Mouse (Mus musculus) gastrocnemius, postnatal 25 days (tissue): ENCODE measurements around the gene Zg16. TPM values are rescaled to one million over a fixed set of nuclear protein-coding genes. Genes with fewer than 3 reads are reported as not detected.
A peak's percentile ranks its signal among the peaks of the same experiment; 100 is the strongest.
"Not testable (repeated sequence)": the region's sequence is repeated elsewhere in the genome, so short reads cannot be mapped to it uniquely, and the experiment has no call there.

Experiments
- DNase-seq: peaks from one replicate; pipeline ENCODE4 v3.0.0; 2022
- total RNA-seq, 2 experiments: library from RNA; stranded (reverse); gene quantifications; 1 replicate in 1 of 2; 2 replicates in 1 of 2; pipeline ENCODE4 v1.2.3; 2021

Zg16 gene
- total RNA-seq, 2 experiments from 2014 or later, result not detected

DNA sequence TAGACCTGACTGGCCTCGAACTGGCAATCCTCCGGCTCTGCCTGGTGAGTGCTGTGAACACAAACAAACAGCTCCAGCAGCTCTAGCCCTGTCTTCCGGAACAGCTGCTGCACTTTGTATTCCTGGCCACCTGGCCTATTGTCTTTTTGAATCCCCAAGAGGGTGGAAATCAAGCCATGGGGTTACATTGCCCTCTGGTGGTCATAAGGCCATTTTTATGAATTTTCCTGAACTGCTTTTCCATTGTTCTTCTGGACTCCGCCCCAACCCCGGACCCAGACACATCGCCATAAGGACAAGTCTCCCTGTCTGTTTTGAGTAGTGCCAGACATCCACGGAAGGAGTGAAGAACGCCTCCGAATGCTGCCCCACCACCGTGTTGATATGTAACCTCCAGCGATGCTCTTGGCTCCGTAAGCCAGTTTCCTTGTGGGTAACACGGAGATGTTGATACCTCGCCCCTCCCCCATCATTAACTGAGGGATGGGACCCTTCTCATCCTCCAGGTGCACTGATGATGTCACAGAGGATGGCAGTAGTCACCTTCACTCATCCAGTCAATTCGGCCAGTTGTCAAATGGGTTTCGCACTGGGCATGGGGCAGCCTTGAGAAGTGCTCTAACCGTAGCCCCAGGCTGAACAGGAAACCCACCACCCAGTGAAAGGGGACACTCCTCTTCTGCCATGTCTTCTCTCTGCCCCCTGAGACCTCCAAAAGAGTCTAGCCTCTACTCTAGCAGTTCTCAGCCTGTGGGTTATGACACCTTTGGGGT, 17.6 kb upstream of the Zg16 start:
- peak; percentile 50 for DNase-seq

DNA sequence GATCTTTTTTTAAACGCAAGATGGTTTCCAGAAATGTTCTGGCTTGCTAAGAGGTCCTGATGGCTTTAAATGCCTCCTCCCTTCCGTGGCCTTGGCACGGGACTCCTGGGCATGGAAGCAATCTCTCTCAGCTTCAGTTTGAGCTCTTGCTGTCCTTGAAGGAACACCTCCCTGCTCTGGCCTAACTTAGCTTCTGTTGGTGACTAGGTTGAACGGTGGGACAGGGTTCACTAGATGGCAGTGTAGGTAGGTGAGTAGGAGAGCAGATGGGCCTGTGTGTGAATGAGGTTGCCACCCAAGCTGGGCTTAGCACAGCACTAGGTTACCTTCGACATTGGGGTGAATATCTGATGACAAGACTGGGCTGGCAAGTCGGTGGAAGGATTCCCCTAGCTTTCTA, 16.8 kb upstream of the Zg16 start:
- DNase-seq, result no peak

DNA sequence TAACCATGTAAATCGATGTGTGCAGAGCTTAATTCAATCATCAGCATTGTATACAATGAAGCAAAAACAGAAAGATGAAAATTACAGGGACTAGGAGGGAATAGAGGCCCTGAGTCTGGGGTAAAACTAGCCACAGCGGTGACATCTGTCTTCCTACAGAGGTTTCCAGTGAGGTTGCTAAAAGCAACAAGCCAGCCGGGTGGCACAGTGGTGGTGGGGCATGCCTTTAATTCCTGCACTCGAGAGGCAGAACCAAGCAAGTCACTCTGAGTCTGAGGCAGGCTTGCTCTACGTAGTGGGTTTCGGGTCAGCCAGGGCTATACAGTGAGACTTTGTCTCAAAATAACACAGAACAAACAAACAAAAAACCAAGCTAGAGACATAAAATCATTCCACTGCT, 15.0 kb upstream of the Zg16 start:
- DNase-seq, result no peak

DNA sequence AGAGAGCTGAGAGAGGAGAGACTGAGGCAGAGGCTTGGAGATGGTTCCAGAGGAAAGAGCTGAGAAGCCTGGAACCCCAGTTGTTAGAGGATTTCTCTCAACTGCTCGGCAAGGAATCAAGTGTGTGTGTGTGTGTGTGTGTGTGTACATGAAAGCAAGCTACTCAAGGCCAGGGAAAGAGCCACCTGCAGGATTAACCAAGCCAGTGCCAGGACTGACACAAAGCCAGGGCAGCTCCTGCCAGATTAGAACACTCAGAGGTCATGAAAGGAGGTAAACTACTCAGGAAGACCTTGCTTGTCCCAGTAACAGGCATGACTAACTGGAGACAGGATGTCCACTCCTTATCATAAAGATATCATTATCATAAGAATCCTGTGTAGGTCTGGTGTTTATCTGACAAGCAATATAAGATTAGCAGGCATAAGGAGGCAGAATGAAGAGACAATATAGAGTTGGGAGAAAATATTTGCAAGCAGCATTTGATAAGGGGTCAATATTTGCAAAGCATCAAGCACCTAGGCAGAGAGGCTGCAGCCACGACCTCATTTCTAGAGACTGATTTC, 14.4 kb upstream of the Zg16 start:
- no peak for DNase-seq

DNA sequence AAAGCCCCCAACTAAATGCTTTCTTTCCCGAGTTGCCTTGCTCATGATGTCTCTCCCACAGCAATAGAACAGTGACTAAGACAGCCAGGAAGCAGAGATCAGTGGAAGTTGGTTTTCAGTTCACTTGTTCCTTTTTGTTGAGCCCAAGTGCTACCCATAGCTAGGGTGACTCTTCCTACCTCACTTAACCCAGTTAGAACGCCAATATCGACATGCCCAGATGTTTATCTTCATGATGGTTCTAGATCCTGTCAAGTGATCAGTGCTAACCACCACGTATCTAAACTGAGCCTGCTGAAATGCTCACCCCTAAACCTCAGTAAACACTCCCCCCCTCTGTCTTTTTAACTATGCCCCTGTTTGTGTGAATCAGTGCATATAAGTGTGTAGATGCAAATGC, 12.4 kb upstream of the Zg16 start:
- no peak for DNase-seq

DNA sequence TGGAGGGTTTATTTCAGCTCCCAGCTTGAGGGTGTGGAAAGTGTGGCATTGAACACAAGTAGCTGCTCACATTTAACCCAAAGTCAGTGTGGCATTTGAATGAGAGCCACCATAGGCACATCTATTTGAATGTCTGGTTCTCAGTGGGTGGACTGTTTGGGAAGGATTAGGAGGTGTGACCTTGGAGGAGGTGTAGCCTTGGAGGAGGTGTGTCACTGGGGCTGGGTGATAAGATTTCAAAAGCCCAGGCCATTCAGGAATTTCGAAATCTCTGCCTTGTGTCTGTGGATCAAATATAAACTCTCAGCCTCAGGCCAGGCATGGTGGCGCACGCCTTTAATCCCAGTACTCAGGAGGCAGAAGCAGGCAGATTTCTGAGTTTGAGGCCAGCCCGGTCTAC, 11.8 kb upstream of the Zg16 start:
- no peak for DNase-seq

DNA sequence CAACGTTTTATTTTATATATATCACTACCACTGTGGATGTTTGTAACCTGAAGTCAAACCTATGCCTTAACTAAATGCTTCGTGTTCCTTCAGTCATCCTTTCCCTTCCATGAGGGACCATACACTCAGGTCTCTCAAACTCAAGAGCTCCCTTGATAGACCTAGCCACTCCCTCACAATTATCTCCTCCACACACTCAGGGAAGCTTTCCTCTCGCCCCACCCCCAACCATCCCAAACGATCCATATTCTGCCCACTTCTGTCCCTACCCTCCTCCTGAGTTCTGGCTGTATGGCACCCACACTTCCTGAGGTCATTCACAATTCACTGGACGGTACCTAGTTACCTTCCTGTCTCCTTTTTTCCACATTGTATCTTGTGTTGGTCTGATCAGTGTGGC, 11.4 kb upstream of the Zg16 start:
- DNase-seq, result no peak

DNA sequence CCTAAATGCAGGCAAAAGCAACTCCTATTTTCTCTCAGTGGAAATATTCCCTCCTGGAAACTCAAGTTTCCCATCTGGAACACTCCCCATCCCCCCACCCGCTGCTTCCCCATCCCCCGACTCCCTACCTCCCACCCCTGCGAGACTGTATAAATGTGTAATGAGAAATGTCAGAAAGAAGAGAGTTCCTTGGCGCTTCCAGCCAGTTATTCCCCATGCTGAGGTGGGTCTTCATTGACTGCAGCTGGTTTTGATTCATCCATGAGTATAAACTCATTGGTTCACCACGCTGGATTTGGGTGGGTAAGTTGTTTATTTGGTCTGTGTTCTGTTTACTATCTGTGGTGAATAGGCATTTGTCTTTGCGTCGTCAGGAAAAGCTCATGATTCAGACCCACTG, 9.3 kb upstream of the Zg16 start:
- DNase-seq, result no peak

DNA sequence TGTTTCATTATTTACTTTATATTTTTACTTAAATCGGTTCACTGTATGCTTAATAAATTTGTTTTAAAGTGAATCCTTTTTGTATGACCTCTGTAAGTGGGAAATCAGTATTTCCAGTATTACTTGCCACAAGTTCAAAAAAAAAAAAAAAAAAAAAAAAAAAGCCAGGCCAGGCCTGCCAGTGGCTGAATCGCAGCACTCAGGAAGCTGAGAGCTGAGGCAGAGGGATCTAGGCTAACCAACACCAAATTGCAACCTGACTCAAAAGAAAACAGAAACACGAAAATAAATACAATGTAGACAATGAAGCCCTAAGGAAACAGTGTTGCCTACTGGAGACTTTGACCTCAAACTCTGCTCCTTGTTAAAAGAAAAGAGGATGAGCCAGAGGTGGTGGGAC, 6.8 kb upstream of the Zg16 start:
- DNase-seq, result no peak

DNA sequence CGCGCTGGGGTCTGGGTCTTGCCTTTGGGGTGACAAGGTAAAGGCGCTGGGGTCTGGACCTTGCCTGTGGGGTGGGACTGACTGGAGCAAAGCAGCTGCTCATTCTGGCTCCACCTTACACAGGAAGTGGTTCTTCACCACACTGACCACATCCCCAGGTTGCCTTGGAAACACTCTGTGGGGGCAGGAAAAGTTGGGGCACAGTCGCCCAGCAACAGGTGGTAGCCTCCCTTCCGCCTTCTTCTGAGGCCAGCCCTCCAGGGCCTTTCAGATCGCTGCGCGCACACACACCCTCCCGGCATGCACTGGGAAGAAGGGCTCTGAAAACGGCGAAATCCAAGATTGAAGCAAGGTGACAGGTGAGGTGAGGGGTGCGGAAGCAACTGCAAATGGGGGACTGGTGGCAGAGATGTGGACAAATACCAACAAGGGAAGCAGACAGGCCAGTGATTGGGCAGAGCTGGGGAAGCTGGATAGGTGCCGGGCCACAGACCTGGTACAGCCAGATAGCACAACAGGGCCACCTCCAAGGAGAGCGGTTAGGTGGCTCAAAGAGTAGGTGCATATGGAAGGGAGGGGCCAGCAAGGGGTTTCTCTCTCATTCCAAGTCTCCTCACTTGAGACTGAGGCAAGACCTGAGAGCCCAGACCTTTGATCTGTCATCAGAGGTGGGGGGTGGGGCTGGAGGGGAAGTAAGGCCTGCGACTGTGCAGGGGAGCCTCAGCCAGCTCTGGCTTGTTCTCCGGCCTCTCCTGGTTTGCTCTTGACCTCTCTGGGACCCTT, 4.2 kb upstream of the Zg16 start, which contains the start of gene AI467606:
Gene AI467606, plus strand, starts transcription at position 246 of the 783 bp plus-strand sequence.
- peak; percentile 75 for DNase-seq

DNA sequence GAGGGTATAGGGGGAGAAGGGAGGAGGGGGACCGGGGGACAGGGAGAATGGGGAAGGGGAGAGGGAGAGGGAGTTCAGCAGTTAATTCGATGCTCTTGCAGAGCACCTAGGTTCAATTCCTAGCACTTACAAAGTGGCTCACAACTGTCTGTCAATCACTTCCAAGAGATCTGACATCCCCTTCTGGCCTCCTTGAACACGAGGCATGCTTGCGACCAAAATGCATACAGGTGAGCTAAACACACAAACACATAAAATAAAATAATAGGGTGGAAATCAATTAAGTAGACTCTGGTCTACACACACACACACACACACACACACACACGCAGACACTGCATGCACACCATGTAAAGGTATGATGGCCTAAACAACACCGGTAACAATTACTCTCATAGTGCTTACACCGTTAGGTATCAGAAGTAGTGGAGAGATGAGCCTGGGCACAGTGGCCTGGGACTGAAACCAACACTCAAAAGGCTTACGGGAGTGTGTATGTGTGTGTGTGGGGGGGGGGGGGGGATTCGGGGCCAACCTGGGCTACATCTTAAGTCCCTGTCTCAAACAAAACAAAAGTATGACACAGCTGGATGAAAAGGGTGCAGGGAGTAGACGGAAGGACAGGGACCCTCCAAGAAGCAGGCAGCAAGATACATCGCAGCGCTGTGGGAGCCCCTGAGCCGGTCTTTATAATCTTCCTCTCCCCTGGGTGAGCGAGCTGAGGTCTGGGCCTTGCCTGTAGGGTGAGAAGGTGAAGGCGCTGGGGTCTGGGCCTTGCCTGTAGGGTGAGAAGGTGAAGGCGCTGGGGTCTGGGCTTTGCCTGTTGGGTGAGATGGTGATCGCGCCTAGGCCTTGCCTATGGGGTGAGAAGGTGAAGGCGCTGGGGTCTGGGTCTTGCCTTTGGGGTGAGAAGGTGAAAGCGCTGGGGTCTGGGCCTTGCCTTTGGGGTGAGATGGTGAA, 3.3 kb upstream of the Zg16 start:
- DNase-seq, result no peak

DNA sequence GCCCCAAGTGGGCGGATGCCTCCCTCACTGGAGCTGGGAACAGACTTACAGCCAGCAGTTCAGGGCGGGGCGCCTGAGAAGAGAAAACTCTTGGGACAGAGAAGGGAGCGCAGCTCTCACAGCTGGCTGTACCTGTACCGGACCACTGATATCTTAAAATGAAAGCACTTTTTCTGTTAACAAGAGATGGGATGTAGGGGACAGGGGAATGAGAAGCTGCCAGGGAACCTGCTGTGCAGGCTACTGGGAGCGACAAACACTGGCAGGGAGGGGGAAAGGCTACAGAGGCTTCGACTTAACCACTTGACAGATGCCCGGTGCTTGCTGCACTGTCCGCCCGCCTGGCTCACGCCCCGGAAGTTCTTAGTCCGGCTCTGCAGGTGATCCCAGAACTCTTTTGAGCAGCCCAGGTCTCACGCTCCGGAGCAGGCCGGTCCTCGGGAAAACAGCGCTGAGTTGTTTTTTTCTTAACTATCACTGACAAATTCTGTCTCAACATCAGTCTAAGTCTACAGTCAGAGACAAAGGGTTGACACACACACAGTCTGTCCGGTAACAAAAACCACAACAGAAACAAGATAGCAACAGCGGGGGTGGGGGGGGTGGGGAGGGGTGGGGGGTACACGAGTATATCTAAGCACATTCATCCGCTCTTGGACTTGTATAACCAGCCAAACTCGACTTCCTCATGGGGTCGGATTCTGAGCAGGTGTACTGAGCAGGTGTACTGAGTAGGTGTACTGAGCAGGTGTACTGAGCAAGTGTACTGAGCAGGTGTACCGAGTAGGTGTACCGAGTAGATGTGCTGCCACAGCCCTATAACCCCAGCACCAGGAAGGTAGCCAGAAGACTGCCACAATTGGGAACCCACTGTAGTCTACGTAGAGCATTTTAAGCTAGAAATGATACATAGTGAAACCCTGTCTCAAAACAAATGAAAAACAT, 2.0 kb upstream of the Zg16 start:
- no peak for DNase-seq

DNA sequence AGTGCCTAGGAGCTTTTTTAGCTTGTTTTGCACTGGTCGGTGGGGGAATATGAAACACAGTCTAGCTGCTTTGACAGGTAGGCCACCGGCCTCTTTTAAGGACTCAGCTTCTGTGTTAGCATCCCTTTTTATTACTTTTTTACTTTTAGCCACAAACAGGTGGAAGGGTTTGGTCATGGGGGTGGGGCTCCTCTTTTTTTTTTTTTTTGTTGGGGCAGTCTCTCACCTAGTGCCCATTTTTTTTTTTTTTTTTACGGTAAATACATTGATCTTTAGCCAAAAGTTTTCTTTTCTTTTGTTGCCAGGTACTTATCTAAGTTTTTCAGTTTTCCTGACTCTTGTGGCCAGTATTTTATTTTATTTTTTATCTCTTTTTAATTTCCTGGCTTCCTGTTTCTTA, 955 bp upstream of the Zg16 start:
- no peak for DNase-seq

DNA sequence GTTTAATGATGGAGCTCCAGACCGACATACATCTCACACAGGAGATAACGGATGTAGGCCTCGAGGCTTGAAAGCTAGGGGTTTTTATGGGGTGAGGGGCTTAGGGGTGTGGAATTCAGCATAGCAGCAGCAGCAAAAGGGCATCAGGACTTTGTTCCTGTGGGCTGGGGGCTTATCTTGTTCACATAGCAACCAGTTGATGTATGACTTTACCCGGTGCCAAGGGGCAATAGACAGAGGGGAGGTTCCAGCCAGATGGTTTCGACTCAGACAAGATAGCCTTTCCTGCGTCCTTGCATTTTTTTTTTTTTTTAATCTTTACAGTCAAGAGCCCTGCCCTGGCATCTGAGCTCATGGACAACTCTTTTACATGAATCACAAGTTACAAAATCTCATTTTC, 1.4 kb downstream of the Zg16 start:
- not testable (repeated sequence) for DNase-seq

DNA sequence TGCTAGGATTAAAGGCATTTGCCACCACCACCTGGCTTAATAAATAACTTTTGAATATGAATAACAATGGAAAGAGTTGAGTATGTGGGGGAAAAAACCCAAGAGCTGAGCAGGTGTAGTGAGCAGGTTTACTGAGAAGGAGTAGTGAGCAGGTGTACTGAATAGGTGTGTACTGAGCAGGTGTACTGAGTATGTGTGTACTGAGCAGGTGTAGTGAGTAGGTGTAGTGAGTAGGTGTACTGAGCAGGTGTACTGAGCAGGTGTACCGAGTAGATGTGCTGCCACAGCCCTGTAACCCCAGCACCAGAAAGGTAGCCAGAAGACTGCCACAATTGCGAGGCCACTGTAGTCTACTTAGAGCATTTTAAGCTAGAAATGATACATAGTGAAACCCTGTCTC, 2.3 kb downstream of the Zg16 start:
- DNase-seq, result no peak

DNA sequence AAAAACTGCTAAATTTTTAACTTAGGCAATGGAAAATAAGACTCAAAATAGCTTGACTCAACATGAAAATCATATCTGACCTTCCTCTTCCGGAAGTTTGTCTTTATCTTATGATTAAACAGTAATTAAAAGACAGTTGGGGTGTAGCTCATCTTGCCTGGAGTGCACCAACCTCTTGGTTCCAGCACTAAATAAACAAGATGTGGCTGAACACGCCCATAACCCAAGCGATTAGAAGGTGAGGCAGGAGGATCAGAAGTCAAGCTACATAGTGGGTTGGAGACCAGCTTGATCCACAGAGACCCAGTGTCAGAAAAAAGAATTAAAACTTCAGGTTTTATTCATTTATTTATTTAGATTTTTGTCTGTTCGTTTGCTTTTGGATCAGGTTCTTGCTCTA, 3.4 kb downstream of the Zg16 start:
- no peak for DNase-seq

DNA sequence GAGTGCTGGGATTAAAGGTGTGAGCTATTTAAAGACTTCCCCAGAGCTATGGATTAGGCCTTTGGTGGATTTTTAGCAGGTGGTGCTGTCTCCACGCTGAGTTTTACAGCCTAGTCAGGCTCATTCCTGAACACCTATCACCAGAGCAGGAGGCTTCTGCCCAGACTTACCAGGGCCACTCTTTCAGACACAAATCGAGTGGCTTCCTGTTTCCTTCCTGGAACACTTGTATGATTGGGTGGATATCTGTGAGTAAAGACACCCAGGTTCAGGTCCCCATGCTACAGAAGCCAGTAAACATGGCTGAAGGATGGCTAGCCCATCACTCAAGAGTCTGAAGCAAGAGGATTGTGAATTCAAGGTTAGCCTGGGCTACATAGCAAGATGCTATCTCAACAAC, 4.1 kb downstream of the Zg16 start:
- DNase-seq, result no peak

DNA sequence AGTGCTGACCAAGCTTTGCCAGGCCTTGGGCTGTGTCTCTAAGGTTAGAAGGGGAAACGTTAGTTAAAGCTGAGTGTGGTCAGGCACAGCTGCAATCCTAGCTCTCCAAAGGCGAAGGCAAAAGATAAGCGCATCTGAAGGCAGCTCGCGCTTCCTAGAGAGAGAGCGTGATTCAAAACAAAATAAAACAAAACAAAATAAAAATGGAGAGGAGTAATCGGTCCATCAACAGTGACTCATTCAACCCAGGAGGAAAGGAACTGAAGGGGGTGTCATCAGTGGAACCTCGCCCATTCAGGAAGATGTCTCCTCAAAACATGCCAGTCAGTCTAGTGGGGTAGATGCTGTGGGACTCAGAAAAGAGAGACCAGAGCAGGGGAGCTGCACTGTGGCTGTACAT, 4.9 kb downstream of the Zg16 start:
- no peak for DNase-seq

DNA sequence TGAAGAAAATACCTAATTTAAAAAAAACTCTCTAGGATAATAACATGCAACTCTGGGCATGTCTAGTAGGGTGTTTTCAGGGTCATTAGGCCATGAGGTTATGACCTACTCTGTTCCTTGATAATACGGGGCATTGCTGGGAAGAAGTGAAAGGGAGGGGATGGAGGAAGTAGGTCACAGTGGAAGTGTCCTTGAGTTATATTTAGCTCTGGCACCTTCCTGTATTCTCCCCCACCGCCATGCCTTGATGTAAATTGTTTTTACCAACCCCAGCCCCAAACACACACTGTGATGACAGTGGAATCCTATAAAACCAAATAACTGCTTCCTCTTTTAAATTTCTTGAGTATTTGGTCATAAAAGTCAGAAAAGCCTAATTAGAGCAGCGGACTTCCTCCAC, 7.1 kb downstream of the Zg16 start:
- DNase-seq, result no peak

DNA sequence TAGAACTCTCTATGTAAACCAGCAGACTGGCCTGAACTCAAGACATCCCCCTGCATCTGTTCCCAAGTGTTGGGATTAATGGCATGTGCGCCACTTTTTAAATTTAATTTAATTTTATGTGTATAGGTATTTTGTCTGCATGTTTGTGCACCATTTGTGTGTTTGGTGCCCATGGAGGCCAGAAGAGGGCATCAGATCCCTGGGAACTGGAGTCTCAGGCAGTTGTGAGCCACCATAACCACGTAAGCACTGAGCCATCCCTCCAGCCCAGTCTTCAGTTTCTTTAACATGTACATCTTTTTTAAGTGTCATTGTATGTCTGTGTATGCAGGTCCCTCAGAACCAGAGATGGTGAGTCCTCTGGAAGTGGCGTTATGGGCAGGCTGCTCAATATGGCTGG, 9.4 kb downstream of the Zg16 start:
- no peak for DNase-seq

DNA sequence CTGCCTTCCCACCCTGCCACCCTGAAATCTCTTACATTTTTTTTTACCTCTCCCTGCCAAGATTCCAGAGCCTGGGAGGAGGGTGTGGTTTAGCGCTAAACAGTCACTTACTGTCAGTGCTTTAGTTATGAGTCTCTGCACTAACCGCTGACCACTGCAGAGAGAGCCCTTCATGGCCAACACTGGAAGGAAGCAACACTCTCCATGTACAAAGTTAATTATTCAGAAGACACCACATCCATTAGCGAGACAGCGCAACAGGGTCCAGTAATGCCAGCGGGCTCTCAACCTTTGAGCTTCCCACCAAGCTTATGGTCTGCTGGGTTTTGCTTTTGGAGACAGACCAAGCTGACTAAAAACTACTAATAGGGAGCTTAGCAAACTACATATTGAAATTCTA, 10.9 kb downstream of the Zg16 start:
- no peak for DNase-seq
